Mouse (Mus musculus) cerebellum, adult 2 months (tissue): Measurements from ENCODE around the gene 6030458C11Rik. TPM values are rescaled to one million over a fixed set of nuclear protein-coding genes. Genes with fewer than 3 reads are reported as not detected.

Experiments
- DNase-seq, 2 experiments: peaks; one replicate each; pipeline ENCODE4 v3.0.0; 2021
- H3K27ac ChIP-seq: fragments of 200-500 bp; 2 replicates; pipeline ENCODE4 v1.5.1; 2012; ENCODE audit warnings: low read length, control low read depth, inconsistent platforms; ENCODE audit not compliant: insufficient read depth
- H3K27me3 ChIP-seq: fragments of 200-500 bp; 2 replicates; pipeline ENCODE4 v1.6.1; 2012; ENCODE audit warnings: inconsistent platforms, mild to moderate bottlenecking, low read length, moderate library complexity; ENCODE audit not compliant: control insufficient read depth, insufficient read depth
- H3K4me1 ChIP-seq: fragments of 200-500 bp; 2 replicates; pipeline ENCODE4 v1.6.1; 2011; ENCODE audit warnings: low read length; ENCODE audit not compliant: control insufficient read depth, insufficient read depth
- H3K4me3 ChIP-seq: fragments of 200-500 bp; replicated peaks from 2 replicates; pipeline ENCODE3; 2011; ENCODE audit warnings: mild to moderate bottlenecking, low read depth, low read length, control low read depth; ENCODE audit not compliant: insufficient read depth
- CTCF ChIP-seq: fragments of 200-500 bp; IDR thresholded peaks from 2 replicates; pipeline ENCODE4 v1.5.1; 2011; ENCODE audit warnings: low read depth, mild to moderate bottlenecking, control low read depth, low read length, moderate library complexity, borderline replicate concordance; ENCODE audit not compliant: insufficient read depth
- POLR2A ChIP-seq: fragments of 200-500 bp; IDR thresholded peaks from 2 replicates; pipeline ENCODE4 v1.6.1; 2011; ENCODE audit warnings: low read length, control low read depth, borderline replicate concordance; ENCODE audit not compliant: insufficient read depth
- WGBS: fragments of 180-500 bp; shearing (Covaris S2); methylation state at CpG from one replicate; pipeline ENCODE4 v1.1.7; 2018; 5-methylcytosine and 5-hydroxymethylcytosine counted together
- polyA plus RNA-seq: library from polyadenylated mRNA; depleted of rRNA; stranded (reverse); fragments of >200 nt; gene quantifications from 2 replicates; pipeline ENCODE4 v1.2.3, GENCODE M21; 2012; rRNA removed

The 6030458C11Rik gene
- polyA plus RNA-seq, 1 experiment: 21.4 TPM

GRCm38 (mm10) chr15:12763147-12763546 is 61.3 kb downstream of the 6030458C11Rik start:
- DNase-seq: no peak
- TF ChIP-seq POLR2A (no peak), CTCF (no peak)
- Histone ChIP-seq H3K4me1 (no peaks in the 10 kb centered on the region), H3K27me3 (no peaks in the 10 kb centered on the region), H3K4me3 (no peak overlapping the region), H3K27ac (no peak overlapping the region)
- 74% methylated on average over 10 of the region's 10 CpGs for WGBS

GRCm38 (mm10) chr15:12762258-12762913 is 62.1 kb downstream of the 6030458C11Rik start:
- WGBS: 69% methylated on average over 11 of the region's 11 CpGs

GRCm38 (mm10) chr15:12760747-12761146 is 63.7 kb downstream of the 6030458C11Rik start:
- WGBS: 56% methylated on average over 6 of the region's 6 CpGs
- no peaks in the 10 kb centered on the region for H3K27me3 ChIP-seq
- no peak for DNase-seq
- TF ChIP-seq POLR2A (no peak), CTCF (no peak)
- H3K27ac ChIP-seq: no peak overlapping the region
- no peak overlapping the region for H3K4me3 ChIP-seq
- H3K4me1 ChIP-seq: no peaks in the 10 kb centered on the region

More at GRCm38 (mm10) chr15:12762258-12762913, 62.1 kb downstream of the 6030458C11Rik start:
- Histone ChIP-seq H3K27ac (no peak overlapping the region), H3K27me3 (no peaks in the 10 kb centered on the region), H3K4me1 (no peaks in the 10 kb centered on the region), H3K4me3 (no peak overlapping the region)
- TF ChIP-seq CTCF: no peak
- TF ChIP-seq POLR2A: no peak
- DNase-seq: no peak

GRCm38 (mm10) chr15:12758461-12758860 is 66.0 kb downstream of the 6030458C11Rik start:
- 17% methylated on average over 5 of the region's 5 CpGs for WGBS
- TF ChIP-seq CTCF (no peak), POLR2A (no peak)
- Histone ChIP-seq H3K27me3 (no peaks in the 10 kb centered on the region), H3K4me1 (no peaks in the 10 kb centered on the region), H3K27ac (no peak overlapping the region), H3K4me3 (no peak overlapping the region)
- DNase-seq: no peak

Other genes starting within 250 kb of the 6030458C11Rik start
- gene Pdzd2, start 84.7 kb downstream of the 6030458C11Rik start, polyA plus RNA-seq: 5.3 and 6.3 TPM in 2 replicates
- 48.1 and 50.3 TPM in 2 replicates for gene Drosha, start 166 bp upstream of the 6030458C11Rik start, polyA plus RNA-seq